Mouse (Mus musculus): ENCODE data around the gene Ankrd13a.

GRCm38 (mm10) chr5:114818124-114818523 is 43.6 kb downstream of the Ankrd13a start:
- TF ChIP-seq TBP (IDR thresholded peaks at IDR 0.05; ENCODE audit: low read depth, low read length): no peak
- no peak for TF ChIP-seq GATA1 (IDR thresholded peaks at IDR 0.05; ENCODE audit: low read depth, low read length)
- no peak for TF ChIP-seq RCOR1 (IDR thresholded peaks at IDR 0.05; ENCODE audit: low read depth, low read length)
- TF ChIP-seq CTCF (IDR thresholded peaks at IDR 0.05 in 2 of 3, conservative IDR thresholded peaks at IDR 0.05 in 1 of 3; ENCODE audit: control insufficient read depth in 1 of 3, insufficient read depth in 1 of 3, low read depth in 2 of 3, low read length in 3 of 3, poor library complexity in 1 of 3, severe bottlenecking in 1 of 3): no peak
- no peak for TF ChIP-seq ZMIZ1 (IDR thresholded peaks at IDR 0.05; ENCODE audit: low read depth, low read length)
- TF ChIP-seq TAL1 (IDR thresholded peaks at IDR 0.05; ENCODE audit: low read length): no peak
- no peak for TF ChIP-seq POLR2A (IDR thresholded peaks at IDR 0.05; ENCODE audit: control insufficient read depth in 1 of 2, insufficient read depth in 1 of 2, low read depth in 1 of 2, low read length in 2 of 2, poor library complexity in 1 of 2)
- TF ChIP-seq ZKSCAN1 (IDR thresholded peaks at IDR 0.05; ENCODE audit: low read depth, low read length): no peak
- TF ChIP-seq SIN3A (IDR thresholded peaks at IDR 0.05; ENCODE audit: low read length): no peak
- TF ChIP-seq NELFE (IDR thresholded peaks at IDR 0.05; ENCODE audit: low read depth, low read length): no peak
- TF ChIP-seq ELF1 (IDR thresholded peaks at IDR 0.05; ENCODE audit: low read depth, low read length): no peak

Data from MEL (cell line).